Comparison of ENCODE assay signal across 12 mouse cellular contexts in genomic region chr17:47475714-47476113, GRCm38 (mm10). TPM values are rescaled to one million over a fixed set of nuclear protein-coding genes. Genes with fewer than 3 reads are reported as not detected.
A peak's percentile ranks its signal among the peaks of the same experiment; 100 is the strongest.
DNase-seq lines count a peak whose midpoint lies in the region; ATAC-seq and TF ChIP-seq lines count a peak whose summit lies in the region.
"Had no signal": no experiment of that assay in that cellular context is flagged by ENCODE, and none has a peak within 500 bp of the region (broad histone marks: within the 10 kb centered on the region; RNA-seq: fewer than 3 reads in every experiment).

No protein-coding gene starts in this region.

- no peaks in the 10 kb centered on the region for H3K36me3 ChIP-seq in lung, postnatal 0 days (ENCODE audit: insufficient read depth, low read length)
- no peaks in the 10 kb centered on the region for H3K36me3 ChIP-seq in stomach, postnatal 0 days (ENCODE audit: control insufficient read depth, insufficient read depth, low read length)
- H3K36me3 ChIP-seq: limb, embryonic 12.5 days had no signal

- TF ChIP-seq POLR2A in cortical plate, adult 2 months (IDR thresholded peaks at IDR 0.05; ENCODE audit: extremely low read depth, insufficient read depth, low read length) = no peak

- WGBS in lung, postnatal 0 days = 60% methylated on average over 3 of the region's 3 CpGs
- 63% methylated on average over 3 of the region's 3 CpGs for WGBS in stomach, postnatal 0 days

- no peak for ATAC-seq in lung, postnatal 0 days
- no peak for ATAC-seq in stomach, postnatal 0 days (ENCODE audit: low FRiP score, low TSS enrichment)
- ATAC-seq in activated CD4-positive, CD25-positive, alpha-beta regulatory T cell, adult 4 months = no peak
- ATAC-seq: midbrain, embryonic 16.5 days had no signal

- H3K4me3 ChIP-seq in lung, postnatal 0 days (ENCODE audit: low read depth, low read length) = no peak overlapping the region
- no peak overlapping the region for H3K4me3 ChIP-seq in cortical plate, adult 2 months (ENCODE audit: insufficient read depth, low read length)
- H3K4me3 ChIP-seq in stomach, postnatal 0 days (ENCODE audit: low read depth, low read length) = no peak overlapping the region
- H3K4me3 ChIP-seq: limb, embryonic 12.5 days had no signal

- H3K9ac ChIP-seq in lung, postnatal 0 days (replicated peaks; ENCODE audit: low read depth) = no peak overlapping the region
- H3K9ac ChIP-seq in stomach, postnatal 0 days (ENCODE audit: low read length) = no peak overlapping the region
- H3K9ac ChIP-seq: limb, embryonic 12.5 days had no signal

- no peaks in the 10 kb centered on the region for H3K27me3 ChIP-seq in lung, postnatal 0 days (replicated peaks; ENCODE audit: insufficient read depth, low read length)
- H3K27me3 ChIP-seq in stomach, postnatal 0 days (ENCODE audit: control insufficient read depth, insufficient read depth, low read length) = no peaks in the 10 kb centered on the region

- H3K27ac ChIP-seq in lung, postnatal 0 days (ENCODE audit: low read length) = no peak overlapping the region
- H3K27ac ChIP-seq in cortical plate, adult 2 months (ENCODE audit: insufficient read depth, low read length) = no peak overlapping the region
- H3K27ac ChIP-seq in stomach, postnatal 0 days (replicated peaks) = no peak overlapping the region
- H3K27ac ChIP-seq: limb, embryonic 12.5 days had no signal

- no peaks in the 10 kb centered on the region for H3K9me3 ChIP-seq in lung, postnatal 0 days (ENCODE audit: low read length)
- H3K9me3 ChIP-seq in stomach, postnatal 0 days (ENCODE audit: control insufficient read depth, low read length) = no peaks in the 10 kb centered on the region
- H3K9me3 ChIP-seq: limb, embryonic 12.5 days had no signal

- TF ChIP-seq CTCF in lung, postnatal 0 days (IDR thresholded peaks at IDR 0.05) = peak; percentile 65
- TF ChIP-seq CTCF in cortical plate, adult 2 months (IDR thresholded peaks at IDR 0.05; ENCODE audit: extremely low read depth, insufficient read depth, low read length) = peak; percentile 19; the same call in 1 of the 2 replicates
- peak; percentile 68 for TF ChIP-seq CTCF in stomach, postnatal 0 days (IDR thresholded peaks at IDR 0.05; ENCODE audit: low read depth)

- TF ChIP-seq EP300 in lung, postnatal 0 days (IDR thresholded peaks at IDR 0.05) = no peak
- no peak for TF ChIP-seq EP300 in stomach, postnatal 0 days (optimal IDR thresholded peaks at IDR 0.05)

- DNase-seq in adrenal gland, postnatal 14 days = peak; percentile 34
- DNase-seq in adrenal gland, postnatal 10 days = no peak
- DNase-seq in lung, postnatal 0 days (ENCODE audit: low spot score) = no peak
- no peak for DNase-seq in lung, adult 18-20 months
- DNase-seq in stomach, postnatal 0 days (ENCODE audit: low spot score) = peak; percentile 57
- DNase-seq in left cerebral cortex, postnatal 25 days (ENCODE audit: low spot score in 2 of 2) = no peak
- DNase-seq: cerebellum, adult 18-20 months; kidney, adult 18-20 months had no signal

- H3K4me1 ChIP-seq in lung, postnatal 0 days (ENCODE audit: insufficient read depth, low read depth, low read length) = no peaks in the 10 kb centered on the region
- H3K4me1 ChIP-seq in cortical plate, adult 2 months (ENCODE audit: control insufficient read depth, insufficient read depth, low read length) = no peaks in the 10 kb centered on the region
- H3K4me1 ChIP-seq in stomach, postnatal 0 days (replicated peaks; ENCODE audit: control insufficient read depth, insufficient read depth) = peaks cover 3% of the 10 kb centered on the region; the same call in 1 of the 2 replicates

- intact Hi-C loops in left cerebral cortex, postnatal 25 days (cut with DNase I) = no loop called here

- H3K4me2 ChIP-seq in lung, postnatal 0 days (replicated peaks; ENCODE audit: low read depth, low read length) = no peak overlapping the region
- H3K4me2 ChIP-seq in stomach, postnatal 0 days (replicated peaks; ENCODE audit: low read depth) = no peak overlapping the region
- H3K4me2 ChIP-seq: limb, embryonic 12.5 days had no signal

RNA-seq across cellular contexts. Expression of gene Taf8, which starts 26.4 kb away (rescaled TPM):
- 22.9 and 23.9 TPM in 2 replicates for total RNA-seq in adrenal gland, postnatal 14 days (2021)
- total RNA-seq in adrenal gland, postnatal 10 days (2021) = 10 to 100 TPM; 15.4 to 19.1 TPM
- polyA plus RNA-seq in lung, postnatal 0 days (2015; fragmentation: Nextera tagmentation; extraction: Ambion mirVana) = 16.0 and 22.4 TPM in 2 replicates
- 25.9 and 28.0 TPM in 2 replicates for polyA plus RNA-seq in cortical plate, adult 2 months (2012; rRNA removed)
- 11.0 and 11.1 TPM in 2 replicates for polyA plus RNA-seq in stomach, postnatal 0 days (2015; fragmentation: Nextera tagmentation; extraction: Ambion mirVana)
- total RNA-seq in left cerebral cortex, postnatal 25 days (2021) = 10 to 100 TPM; 16.4 to 16.7 TPM
- 10 to 100 TPM; 51.5 to 61.3 TPM for polyA plus RNA-seq in activated CD4-positive, CD25-positive, alpha-beta regulatory T cell, adult 4 months (2017; shearing (Covaris generic))

RNA-seq across cellular contexts. Expression of gene Ccnd3, which starts 29.1 kb away (rescaled TPM):
- total RNA-seq in adrenal gland, postnatal 14 days (2021) = 228 and 248 TPM in 2 replicates
- total RNA-seq in adrenal gland, postnatal 10 days (2021) = 100 to 1,000 TPM; 178 to 185 TPM
- 195 and 214 TPM in 2 replicates for polyA plus RNA-seq in lung, postnatal 0 days (2015; fragmentation: Nextera tagmentation; extraction: Ambion mirVana)
- polyA plus RNA-seq in cortical plate, adult 2 months (2012; rRNA removed) = 31.3 and 32.5 TPM in 2 replicates
- 219 and 242 TPM in 2 replicates for polyA plus RNA-seq in stomach, postnatal 0 days (2015; fragmentation: Nextera tagmentation; extraction: Ambion mirVana)
- 10 to 100 TPM; 31.0 to 31.7 TPM for total RNA-seq in left cerebral cortex, postnatal 25 days (2021)
- 100 to 1,000 TPM; 133 to 141 TPM for polyA plus RNA-seq in activated CD4-positive, CD25-positive, alpha-beta regulatory T cell, adult 4 months (2017; shearing (Covaris generic))

RNA-seq across cellular contexts. Expression of gene 1700001C19Rik, which starts 38.5 kb away (rescaled TPM):
- total RNA-seq in adrenal gland, postnatal 14 days (2021) = 0.82 TPM in 1 of 2 replicates, not detected in the other
- total RNA-seq in adrenal gland, postnatal 10 days (2021) = 1 to 10 TPM in 1 of 2 experiments, under 1 TPM in 1; 0.79 to 1.9 TPM
- 0.15 and 0.44 TPM in 2 replicates for polyA plus RNA-seq in lung, postnatal 0 days (2015; fragmentation: Nextera tagmentation; extraction: Ambion mirVana)
- polyA plus RNA-seq in cortical plate, adult 2 months (2012; rRNA removed) = 0.21 and 0.33 TPM in 2 replicates
- 0.24 and 0.45 TPM in 2 replicates for polyA plus RNA-seq in stomach, postnatal 0 days (2015; fragmentation: Nextera tagmentation; extraction: Ambion mirVana)
- total RNA-seq in left cerebral cortex, postnatal 25 days (2021) = under 1 TPM in 1 of 2 experiments, not detected in 1; 0.39 TPM
- not detected for polyA plus RNA-seq in activated CD4-positive, CD25-positive, alpha-beta regulatory T cell, adult 4 months (2017; shearing (Covaris generic))

RNA-seq across cellular contexts. Expression of gene AI661453, which starts 39.3 kb away (rescaled TPM):
- total RNA-seq in adrenal gland, postnatal 14 days (2021) = 1.4 and 1.7 TPM in 2 replicates
- 1 to 10 TPM; 1.8 to 2.6 TPM for total RNA-seq in adrenal gland, postnatal 10 days (2021)
- 2.8 and 3.3 TPM in 2 replicates for polyA plus RNA-seq in lung, postnatal 0 days (2015; fragmentation: Nextera tagmentation; extraction: Ambion mirVana)
- polyA plus RNA-seq in cortical plate, adult 2 months (2012; rRNA removed) = 0.25 and 0.28 TPM in 2 replicates
- polyA plus RNA-seq in stomach, postnatal 0 days (2015; fragmentation: Nextera tagmentation; extraction: Ambion mirVana) = 8.9 and 10.9 TPM in 2 replicates
- under 1 TPM; 0.32 to 0.41 TPM for total RNA-seq in left cerebral cortex, postnatal 25 days (2021)
- polyA plus RNA-seq in activated CD4-positive, CD25-positive, alpha-beta regulatory T cell, adult 4 months (2017; shearing (Covaris generic)) = under 1 TPM in 1 of 2 experiments, not detected in 1; 0.15 TPM

Comparison
In these comparisons a context has a peak if more than half of its experiments do, and no peak if none do; other contexts are left out.
1. DNase-seq: peak in adrenal gland, postnatal 14 days (single experiment) and stomach, postnatal 0 days (single experiment); none in adrenal gland, postnatal 10 days (single experiment), lung, postnatal 0 days (single experiment), lung, adult 18-20 months (0 of 2) and left cerebral cortex, postnatal 25 days (0 of 2).
2. Peak in every context shown above with its lines, with median percentiles within 50 percentile points of each other: CTCF ChIP-seq.